Mouse (Mus musculus) ZHBTc4 (cell line): ENCODE results near the gene Rad51ap2.

Source experiments
- DNase-seq: peaks from one replicate; pipeline ENCODE4 v3.0.0-alpha.2; 2011; ENCODE audit warnings: low read depth, low spot score

The Rad51ap2 gene

DNA sequence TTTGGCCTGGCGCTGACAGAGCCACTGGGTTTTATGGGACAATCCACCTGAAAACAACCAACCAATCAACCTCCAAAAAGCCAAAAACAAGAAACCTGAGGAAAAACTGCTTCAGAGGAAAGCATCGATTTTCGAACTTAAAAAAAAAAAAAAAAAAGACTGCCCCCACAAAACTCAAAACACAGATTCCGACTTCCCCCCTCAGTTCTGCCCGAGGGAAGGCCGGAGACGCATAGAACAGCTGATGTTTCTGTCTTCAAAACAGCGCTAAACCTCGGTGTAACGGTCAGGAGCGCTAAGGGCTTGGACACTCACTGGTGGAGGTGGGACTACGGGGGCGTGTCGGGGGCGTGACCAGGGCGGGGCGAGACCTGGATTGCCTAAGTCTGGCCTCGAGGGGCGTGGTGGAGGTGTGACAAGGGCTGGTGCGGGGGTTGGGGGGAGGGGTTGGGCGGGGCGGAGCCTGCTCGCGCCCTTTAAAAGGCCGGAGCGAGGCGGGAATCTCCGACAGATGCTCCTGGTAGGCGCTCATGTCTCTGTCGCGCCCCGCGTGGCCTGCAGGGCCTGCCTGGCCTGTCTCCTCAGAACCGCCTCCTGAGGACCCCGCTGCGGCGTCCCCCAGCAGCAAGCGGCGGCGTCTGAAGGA lies at the start of gene Rad51ap2:
Gene Rad51ap2 (plus strand): TSS at position 531 of the 646 bp plus-strand sequence.
- peak; percentile 96 for DNase-seq

DNA sequence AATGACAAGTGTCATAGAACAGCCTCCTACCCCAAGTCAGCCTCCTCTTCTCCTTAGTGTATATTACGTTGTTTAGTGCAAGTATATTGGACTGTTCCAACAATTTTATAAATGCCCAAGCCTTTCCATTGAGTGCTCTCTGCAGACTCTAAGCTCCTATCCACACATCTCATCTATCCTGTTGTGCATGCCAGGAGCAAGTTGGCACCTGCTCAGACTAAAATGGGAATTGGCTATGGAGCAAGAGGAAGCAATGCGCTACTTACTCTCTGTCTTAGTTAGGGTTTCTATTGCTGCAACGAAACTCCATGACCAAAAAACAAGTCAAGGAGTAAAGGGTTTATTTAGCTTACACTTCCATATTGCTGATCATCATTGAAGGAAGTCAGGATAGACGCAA lies 48.2 kb upstream of the Rad51ap2 start:
- DNase-seq, result no peak

DNA sequence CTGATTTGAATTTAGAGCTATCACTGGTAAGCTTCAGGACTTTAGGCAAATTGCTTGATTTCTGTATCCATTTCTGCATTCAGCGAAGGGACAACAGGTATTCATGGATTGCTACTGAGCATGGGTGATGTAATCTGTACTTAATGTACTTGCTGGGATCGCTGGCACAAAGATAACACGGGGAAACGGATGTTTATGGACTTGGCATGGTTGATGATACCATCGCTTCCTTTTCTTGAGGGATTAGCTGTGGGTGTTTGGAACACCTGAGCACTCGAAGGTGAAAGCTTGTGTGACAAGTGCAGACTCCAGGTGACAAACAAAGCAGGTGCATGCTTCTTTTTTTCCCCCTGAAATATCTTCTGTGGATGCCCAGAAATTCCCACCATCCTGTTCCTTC lies 37.8 kb upstream of the Rad51ap2 start:
- DNase-seq, result no peak

DNA sequence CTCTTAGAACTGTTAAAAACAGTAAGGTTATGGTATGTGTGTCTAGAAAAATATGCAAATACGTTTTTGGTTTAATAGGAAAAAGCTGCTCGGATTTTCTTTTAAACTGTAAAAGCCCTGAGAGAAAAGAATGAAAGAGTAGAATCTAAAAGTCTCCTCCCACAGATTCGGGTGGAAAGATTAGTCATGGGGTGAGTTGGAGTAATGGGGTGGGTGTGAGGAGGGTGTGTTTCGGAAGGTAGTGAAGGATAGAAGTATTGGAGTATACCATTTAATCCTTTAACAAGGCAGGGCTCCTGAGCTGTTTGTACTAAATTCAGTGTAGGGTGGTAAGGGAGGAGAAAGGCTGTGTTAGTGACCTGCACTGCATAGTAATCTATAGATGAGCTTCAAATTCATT lies 28.5 kb upstream of the Rad51ap2 start:
- no peak for DNase-seq

DNA sequence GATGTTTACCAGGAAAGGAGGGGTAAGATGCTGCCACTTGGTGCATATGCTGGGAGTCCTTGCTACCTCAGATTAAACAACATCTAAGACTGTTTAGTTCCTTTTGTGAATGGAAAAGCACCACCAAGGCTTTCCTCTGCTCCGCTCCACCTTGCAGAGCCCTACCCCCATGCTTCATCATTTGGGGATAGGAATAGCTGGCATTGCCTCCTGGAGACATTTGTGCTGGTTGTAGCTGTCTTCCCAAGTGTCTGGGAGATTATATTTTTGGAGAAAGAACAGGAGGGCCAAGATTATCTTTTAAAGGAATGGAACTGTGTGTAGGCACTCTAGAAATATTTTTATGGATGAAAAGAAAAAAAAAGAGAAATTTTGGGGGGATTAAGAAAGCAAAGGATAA lies 22.8 kb upstream of the Rad51ap2 start:
- DNase-seq, result no peak

DNA sequence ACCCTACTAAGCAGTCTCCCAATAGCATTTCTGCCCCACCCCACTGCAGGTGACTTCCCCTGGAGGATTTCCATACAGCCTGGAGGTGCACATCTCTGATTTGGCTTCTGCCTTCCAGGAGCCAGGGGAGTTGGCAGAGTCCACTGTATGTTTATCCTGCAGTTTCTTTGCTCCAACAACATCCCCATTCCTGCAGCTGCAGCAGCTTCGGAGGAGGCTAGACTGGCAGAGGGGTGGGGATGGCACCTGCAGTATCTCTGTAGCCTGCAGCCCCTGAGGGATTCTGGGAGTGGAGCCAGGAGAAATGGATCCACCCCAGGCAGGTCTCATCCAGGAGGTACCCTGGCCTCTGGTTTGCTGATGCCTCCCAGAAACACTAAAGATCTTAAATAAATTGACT lies 22.2 kb upstream of the Rad51ap2 start:
- DNase-seq, result no peak

DNA sequence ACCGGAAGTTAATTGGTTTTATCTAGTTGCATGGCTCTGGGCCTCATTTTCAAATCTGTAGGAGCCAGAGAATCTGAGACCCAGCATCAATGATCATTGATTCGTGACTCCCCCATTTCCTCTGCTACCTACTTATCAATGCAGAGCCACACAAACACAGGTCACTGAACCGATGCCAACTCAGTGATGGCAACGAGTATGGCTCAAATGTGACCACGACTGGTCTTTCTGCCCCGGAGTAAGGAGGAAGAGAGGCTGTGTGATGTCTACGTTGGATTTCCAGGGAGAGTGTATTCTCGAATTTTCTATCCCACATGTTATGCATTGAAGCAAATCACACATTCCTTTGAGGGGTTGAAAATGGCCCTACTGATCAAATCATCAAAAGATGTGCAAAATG lies 21.4 kb upstream of the Rad51ap2 start:
- DNase-seq, result no peak

DNA sequence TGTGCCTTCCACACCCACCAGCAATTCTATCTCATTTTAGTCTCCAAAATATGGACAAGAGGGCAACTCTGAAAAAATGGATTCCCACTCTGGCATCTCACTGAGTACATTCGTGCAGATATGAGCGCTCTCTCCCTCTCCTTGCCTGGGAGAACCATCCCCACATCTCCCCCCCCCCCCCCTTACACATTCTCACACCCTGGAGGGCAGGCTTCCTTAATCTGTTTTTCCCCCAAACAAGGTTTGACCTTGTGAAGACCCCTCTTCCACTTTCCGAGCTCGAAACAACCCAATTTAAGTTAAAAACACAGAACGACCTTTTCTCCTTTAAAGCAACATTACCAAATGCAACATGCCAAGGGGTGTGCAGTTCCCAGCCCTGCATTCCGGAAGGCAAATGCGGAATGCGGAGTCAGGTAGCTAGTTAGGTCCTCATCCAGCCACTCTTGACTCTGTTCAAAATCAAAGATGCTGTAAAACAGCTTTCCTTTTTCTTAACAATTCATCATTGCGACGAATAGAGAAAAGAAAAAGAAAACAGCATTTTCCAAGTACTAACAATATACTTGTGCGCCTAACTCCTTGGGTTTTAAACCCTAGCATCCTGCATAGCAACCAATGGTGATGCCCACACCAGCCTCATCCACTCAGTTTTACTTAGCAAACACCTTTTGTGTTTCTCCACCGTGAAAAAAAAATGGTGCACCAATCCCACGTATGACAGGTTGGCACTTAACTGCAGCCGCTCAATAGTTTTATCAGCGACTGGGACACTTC lies 20.4 kb upstream of the Rad51ap2 start:
- no peak for DNase-seq

DNA sequence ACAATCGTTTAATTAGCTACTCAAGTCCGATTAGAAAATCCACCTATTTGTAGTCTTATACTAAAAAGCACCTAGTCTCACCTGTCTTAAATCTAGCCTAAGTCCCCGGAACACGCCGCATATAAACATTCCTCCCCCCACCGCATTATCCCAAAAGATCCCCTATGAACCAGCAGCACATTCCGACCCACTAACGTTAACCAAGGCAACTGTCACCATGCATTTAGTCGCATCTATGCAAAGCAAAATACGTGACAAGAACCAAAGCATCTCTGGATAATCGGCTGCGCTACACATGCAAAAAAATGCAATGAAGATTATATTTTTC lies 19.9 kb upstream of the Rad51ap2 start:
- no peak for DNase-seq

DNA sequence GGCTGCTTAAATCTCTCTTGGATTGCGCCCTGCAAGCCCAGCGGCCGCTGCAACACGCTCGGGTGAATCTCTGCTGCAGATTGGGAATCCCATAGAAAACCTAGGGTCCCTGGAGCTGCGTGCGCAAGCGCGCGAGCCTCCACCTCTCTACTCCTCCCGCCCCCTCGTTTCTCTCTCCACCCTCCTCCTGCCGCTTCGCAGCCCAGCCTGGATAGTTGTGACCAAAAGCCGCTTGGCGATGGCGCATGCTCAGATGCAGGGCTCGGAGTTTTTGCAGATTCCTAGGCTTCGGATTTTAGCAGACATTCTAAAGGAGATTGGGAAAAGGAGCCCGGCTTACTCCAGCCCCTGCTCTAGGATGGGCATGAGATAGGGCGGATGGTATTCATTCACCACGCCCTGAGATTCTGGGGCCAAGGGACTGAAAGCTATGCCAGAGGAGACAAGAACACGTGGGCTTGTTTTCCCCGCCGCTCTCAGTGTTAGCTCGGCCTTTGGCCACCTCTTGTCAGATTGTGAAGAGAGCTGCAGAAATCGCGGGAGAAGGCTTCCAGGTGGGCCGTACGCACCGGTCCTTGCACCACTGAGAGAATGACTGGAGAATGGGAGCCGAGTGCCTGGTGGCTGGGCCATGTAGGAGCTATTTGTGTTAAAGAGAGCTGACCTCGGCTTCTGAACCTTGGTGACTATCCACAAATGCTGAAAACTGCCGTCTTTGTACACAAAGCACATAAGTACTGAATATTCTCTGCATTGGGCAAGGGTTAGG lies 19.2 kb upstream of the Rad51ap2 start, which contains the start of gene Vsnl1:
Gene Vsnl1 (minus strand): TSS at position 117 of the 769 bp plus-strand sequence.
- DNase-seq, result peak; percentile 85

DNA sequence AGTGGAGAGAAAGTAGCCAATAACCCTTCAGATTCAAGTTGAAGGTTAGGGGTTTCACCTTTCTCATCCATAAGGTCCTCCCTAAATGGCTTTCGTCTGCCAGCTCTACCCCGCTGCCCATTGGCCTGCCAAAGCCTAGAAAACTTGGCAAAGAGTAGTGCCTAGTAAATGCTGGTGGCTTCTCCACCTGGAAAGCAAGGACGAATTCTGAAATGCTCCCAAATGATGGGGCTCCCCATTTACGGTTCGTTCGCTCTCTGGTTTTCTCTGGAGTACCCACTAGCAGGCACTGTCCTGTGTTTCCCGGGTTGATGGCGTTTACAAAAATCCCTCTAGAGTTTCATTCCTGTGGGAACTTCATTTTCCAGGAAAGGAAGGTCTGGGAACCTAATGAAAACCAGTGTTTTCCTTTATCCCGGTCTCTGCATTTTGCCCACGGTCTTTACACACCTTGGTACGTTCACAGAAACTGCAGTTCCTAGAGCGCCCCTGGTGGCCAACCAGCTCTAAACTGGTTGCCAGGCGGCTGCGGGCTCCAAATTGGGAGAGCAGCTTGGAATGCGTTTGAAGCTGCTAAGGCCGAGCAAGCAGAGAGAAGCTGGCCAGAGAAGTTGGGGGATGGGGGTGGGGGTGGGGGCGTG lies 18.5 kb upstream of the Rad51ap2 start:
- DNase-seq, result peak; percentile 95

DNA sequence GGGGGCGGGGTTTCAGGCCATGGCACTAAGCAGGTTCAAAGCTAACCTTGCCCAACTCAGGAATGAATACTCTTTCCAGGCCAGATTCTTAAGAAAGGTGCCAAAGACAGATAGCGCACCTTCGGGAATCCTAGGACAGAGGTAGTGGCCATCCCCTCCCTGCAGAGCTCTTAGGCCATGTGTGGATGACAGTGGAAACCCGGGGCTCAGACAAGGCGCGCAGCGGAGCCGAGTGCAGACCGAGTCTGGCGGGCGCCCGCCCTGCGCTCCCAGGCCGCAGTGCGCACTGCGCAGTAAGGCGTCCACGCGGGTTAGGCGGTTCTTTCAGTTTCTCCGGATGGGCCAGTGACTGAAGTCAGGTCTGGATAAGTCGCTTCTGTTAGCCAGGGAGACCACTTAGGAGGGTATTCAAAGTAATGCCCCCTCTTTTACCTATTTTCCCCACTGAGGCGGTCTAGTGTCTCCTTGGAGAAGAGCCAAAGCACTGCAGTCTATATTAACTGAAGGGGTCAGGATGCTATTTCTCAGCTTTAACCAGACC lies 17.9 kb upstream of the Rad51ap2 start:
- peak; percentile 60 for DNase-seq

DNA sequence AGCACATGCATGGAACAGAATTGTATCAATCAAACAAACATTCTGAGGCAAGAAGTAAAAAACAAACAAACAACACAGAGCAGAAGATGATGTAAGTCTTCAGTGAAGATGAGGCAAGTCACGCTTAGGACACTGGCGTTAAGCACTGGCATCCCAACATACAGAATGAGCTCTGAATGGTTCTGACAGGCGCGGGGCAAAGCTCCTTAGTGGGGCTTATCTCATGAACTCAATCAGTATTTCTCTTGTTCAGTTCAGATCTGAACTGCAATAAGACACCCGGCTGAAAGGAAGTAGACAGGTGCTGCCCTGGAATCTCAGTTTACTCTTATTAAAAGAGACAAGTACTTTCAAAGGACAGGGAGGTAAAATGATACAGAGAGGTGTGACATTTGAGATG lies 1.7 kb upstream of the Rad51ap2 start:
- DNase-seq, result no peak

DNA sequence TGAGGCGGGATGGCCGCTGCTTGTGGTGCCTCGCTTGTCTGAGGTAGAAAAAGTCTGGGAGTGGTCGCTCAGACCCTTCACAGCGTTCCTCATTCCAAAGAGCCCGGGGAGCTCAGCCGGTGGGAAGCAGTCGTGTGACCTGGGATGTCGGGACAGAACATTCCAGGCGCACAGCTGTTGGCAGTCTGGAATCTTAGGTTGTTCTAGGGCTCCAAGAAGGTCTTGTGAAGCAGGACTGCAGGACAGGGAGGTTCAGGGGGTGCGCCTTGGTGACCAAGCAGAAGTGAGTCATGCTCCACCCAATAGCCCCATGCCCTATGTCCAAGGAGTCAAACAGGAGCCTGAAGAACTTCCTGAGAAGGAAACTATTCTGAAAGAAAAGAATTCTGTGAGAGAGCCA lies 334 bp downstream of the Rad51ap2 start:
- DNase-seq, result no peak

DNA sequence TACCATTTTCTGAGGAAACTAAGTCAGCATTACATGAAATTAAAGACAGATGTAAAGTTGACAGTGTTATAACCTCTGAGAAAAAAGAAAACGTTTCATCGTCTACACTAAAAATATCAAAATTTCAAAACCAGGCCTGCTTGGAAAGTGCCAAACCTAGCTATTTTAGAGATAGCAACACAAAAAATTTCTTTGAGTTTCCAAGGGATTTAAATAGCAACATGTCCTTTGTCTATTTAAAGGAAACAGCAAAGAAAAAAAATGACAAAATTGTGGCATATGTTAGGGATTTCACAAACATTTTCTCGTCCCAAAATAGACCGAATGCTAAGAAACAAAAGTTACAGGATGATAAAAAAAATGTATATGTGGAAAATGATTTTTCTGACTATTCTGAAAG lies 753 bp downstream of the Rad51ap2 start:
- DNase-seq, result no peak
